Mouse (Mus musculus): Measurements from ENCODE around the gene Med12l.

The Med12l gene

DNA sequence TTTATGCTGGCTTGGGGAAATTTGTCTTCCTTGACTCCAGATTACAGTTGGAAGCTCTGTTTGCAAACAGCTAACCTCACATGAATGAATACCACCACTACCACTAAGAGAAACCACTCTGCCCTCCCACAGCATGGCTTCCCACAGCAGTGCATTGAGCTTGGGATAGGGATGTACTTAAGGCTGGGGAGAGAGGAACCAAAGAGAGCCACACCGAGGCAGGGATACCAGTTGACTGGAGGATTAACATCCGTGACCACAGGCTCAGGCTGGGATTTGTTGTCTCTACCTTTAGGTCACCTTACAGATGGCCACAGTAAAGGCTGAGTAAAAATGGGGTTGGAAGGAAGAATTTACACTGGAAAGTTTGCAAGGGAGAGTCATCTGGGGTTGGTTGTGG, 16.6 kb downstream of the Med12l start:
- in situ Hi-C loops (cut with MboI, MseI), result no loop called here

DNA sequence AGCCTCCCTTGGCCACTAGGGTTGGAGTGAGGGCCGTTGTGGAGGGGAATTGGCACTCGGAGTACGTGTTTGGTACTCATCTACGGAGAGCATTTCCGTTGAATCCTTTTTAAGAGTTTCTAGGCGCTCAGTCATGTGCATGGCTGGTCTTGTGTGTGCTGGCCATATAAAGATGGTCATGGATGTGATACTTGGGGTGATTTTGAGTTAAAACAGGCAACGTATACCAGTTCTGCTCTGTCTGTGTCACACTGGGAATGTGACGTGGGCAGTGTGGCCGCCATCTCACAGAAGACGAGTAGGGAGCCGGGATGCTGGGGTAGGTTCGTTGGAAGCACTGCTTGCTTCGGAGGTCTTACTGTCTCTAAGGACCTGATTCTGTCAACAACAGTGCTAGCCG, 17.3 kb downstream of the Med12l start:
- in situ Hi-C loops (cut with MboI, MseI), result no loop called here

DNA sequence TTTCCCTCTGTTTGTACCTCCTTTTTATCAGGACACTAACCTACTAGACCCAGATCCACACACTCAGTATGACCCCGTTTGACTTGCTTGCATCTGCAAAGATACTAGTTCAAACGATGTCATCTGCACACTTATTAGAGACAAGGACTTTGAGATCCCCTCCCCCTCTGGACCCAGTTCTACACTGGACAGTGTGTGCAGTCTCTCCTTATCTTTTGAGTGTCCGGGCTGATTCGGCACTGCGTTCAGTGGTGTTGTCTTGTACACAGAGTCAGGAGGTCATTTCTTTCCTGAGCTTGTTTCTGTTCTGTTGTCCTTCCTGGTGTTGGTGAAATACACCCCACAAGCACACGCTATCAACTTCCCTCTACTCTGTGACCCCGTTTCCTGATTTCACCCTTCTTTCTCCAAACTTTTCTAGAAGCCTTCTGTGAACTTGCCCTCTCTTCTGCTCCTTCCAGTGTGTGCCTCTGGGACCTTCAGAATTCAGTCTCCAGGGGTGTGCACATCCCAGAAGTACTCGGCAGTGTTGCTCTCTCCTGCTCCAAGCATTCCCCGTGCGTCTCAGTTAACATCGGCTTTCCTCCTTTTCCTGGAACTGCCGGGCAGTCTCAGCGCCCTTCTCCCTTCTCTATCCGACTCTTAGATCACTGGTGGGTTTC, 19.0 kb downstream of the Med12l start:
- in situ Hi-C loops (cut with MboI, MseI), result loop anchor here (5.0 kb wide), 1 partner anchor 37 kb away; no protein-coding TSS in a partner anchor

DNA sequence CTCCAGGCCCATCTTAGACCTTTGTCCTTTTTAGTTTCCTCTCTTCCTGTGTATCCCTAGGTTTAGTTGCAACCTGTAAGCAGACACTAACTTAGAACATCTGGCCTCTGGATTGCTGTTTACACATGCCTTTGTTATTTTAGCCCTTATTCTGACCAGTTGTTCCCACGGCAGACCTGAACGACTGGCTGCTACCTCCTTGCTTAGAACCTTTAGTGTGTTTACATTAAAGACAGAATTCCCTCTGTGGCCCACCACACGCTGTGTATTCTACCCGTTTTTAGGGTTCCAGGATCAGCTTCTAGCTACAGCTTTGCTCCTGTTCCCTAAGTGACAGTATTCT, 19.5 kb downstream of the Med12l start:
- in situ Hi-C loops (cut with MboI, MseI), result loop anchor here (5.0 kb wide), 1 partner anchor 38 kb away; no protein-coding TSS in a partner anchor

DNA sequence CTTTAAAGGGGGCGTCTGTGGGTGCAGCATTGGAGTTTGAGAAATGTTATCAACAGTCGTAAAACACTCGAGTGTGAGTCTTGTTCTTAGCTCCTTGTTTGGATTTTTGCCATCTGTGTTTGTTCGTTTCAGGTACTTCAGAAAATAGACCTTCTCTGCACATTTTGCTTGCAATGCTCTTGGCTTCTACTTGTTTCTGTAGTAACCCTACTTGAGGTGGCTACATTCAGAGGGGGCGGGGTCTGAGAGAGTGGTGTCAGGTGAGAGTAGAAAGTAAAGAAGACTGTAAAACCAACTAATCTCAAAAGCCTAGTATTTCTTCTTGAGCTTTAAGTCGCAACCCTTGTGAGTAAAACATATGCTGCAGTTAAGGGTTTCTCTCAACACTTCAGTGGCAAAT, 23.1 kb downstream of the Med12l start:
- in situ Hi-C loops (cut with MboI, MseI), result loop anchor here (5.0 kb wide), 1 partner anchor 41 kb away; no protein-coding TSS in a partner anchor

DNA sequence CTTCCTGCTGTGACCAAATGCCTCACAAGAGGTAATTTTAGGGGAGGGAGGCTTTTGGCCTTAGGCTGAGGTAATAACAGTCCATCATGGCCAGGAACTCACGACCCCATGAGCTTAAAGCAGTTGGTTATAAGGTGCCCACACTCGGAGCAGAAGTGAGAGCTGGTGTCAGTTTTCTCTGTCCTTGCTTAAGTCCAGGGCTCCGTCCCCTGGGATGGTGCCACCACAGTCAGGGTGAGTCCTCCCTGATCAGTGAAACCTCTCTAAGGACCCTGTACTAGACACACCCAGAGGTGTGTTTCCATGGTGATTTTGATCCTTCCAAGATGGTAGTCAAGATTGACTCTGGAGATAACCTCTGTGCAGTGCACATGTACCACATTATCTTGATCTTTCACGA, 25.4 kb downstream of the Med12l start:
- in situ Hi-C loops (cut with MboI, MseI), result no loop called here

DNA sequence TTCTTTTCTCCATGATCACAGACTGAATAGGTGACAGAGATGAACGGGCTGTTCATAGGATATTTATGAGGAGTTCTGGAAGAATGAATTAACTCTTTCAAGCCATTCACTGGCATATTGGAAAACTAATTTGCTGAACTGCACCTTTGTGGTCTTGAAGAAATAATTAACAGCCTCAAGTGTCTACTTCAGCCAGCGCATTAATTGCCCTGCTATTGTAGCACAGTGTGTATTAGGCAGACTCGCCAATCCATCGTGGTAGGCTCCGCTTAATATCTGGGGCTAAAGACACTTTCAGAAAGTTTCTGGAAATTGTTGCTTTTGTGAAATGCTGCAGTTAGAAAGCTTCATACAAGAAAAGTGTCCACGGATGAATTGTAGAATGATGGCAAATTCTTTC, 35.9 kb downstream of the Med12l start:
- in situ Hi-C loops (cut with MboI, MseI), result no loop called here

DNA sequence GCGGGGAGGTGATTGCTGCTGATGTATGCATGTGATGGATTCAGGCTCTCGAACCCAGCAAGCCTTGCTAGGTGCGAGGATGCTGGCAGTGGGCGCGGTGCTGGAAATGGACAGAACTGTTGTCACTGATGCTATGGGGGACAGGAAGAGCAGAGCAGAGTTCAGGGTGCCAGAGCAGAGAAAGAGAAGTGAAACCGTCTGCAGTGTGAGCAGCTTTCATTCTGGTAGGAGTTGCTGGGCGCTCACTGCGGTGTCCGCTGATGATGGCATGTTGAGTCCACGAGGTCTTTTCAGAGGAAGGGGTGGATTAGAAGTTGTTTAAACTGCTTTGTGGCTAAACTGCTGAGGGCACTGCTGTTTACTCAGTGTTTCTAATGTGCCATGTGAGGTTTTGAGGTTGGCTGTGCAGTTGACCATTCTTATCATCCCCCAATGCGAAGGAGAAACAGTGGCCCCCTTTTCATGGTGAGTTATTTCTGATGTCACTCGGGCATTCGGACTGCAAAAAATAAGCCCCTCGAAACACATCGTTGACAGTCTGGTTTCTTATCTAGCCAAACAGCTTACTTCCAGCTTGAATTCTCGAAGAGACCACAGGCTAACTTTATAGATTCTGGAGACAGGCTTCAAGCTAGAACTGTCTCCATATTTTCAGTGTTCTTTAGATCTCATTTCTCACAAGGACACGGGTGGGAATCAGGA, 49.4 kb downstream of the Med12l start:
- in situ Hi-C loops (cut with MboI, MseI), result no loop called here

DNA sequence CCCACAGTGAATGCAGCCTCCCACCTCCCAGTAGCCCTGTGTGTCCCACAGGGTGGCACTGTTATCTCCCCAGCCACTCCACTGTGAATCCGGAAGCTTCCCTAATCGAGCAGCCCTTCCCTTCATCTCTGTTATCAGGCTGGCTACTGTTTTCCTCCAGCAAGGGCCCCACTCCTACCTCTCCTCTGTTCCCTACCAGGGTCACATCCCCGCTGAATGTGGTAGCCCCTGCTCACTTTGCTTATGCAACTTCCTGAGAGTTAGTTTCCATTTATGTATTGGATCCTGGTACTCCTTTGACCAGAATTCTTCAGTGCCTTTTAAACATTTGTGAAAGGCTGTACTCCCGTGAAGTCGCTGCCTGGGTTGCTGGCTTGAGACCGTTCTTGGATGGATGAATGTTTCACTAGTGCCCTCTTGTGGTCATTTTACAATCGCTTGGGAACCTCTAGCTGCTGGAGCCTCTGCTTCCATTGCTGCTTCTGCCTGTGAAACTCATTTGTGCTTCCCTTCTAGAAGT, 53.5 kb downstream of the Med12l start:
- in situ Hi-C loops (cut with MboI, MseI), result no loop called here

DNA sequence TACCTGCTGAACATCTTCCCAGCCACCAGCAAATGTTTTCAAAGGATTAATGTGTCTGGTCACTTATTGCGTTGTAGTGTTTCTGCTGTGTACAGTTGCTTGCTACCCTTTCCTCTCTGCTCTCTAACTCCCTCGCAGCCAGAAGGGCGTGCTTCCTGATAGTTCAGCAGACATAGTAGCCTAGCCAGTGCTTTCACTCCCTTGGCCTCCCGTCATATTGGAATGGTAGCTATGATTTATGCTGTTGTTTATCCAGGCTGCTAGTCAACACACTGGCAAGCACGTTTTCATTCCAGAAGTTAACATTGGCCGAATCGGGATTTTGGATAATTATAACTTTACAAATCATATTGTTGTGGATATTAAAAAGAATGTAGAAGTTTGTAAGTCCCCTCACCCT, 54.5 kb downstream of the Med12l start:
- in situ Hi-C loops (cut with MboI, MseI), result loop anchor here (10.0 kb wide), 1 partner anchor 75 kb away; no protein-coding TSS in a partner anchor

DNA sequence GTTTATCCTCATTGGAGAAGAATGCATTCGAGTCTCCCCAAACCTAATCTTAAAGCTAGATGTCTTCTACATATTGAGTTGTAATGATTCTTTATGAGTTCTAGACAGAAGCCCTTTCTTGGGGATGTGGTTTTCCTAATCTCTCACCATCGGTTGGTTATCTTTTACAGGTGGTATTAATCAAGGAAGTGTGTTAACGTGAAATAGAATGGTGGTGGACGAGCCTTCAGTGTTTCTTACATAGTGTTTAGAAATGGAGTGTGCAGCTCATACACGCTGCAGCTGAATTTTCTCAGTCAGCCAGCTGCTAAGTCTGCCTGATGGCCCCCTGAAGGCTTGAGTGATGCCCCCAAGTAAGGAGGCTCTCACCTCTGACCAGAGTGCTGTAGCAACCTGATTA, 56.5 kb downstream of the Med12l start:
- in situ Hi-C loops (cut with MboI, MseI), result loop anchor here (10.0 kb wide), 1 partner anchor 77 kb away; no protein-coding TSS in a partner anchor

DNA sequence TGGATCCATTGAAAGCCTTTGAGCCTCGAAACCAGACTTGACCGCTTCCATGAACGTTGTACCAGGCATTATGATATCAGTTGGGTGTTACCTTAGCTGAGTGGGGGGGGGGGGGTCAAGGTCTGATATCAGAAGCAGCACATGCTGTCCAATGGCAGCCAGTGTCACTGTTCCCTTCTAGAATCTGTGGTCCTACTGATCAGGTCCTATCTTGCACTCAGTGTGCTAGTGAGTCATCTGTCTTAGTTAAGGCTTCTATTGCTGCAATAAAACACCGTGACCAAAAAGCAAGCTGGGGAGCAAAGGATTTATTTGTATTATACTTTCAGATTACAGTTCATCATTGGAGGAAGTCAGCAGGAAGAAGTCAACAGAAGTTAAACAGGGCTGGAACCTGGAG, 57.8 kb downstream of the Med12l start:
- in situ Hi-C loops (cut with MboI, MseI), result loop anchor here (10.0 kb wide), 1 partner anchor 79 kb away; no protein-coding TSS in a partner anchor

DNA sequence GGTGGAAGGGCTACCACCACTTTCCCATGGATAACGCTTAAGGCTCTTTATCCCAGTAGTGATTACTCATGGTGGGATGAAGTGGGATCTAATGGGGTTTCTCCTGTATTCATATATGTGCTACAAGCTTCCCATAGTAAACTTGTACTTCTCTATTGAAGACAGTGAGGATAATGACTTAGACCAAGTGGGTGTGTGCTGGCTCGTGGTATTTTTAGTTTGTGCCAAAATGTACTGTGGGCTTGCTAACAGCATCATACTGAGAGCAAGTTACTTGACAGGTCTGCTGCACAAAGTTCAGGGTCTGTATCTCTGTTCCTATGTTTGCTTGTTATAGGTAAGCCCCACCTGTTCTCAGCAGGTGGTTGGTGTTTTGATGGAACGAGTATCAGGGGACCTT, 60.3 kb downstream of the Med12l start:
- in situ Hi-C loops (cut with MboI, MseI), result loop anchor here (10.0 kb wide), 1 partner anchor 81 kb away; no protein-coding TSS in a partner anchor

DNA sequence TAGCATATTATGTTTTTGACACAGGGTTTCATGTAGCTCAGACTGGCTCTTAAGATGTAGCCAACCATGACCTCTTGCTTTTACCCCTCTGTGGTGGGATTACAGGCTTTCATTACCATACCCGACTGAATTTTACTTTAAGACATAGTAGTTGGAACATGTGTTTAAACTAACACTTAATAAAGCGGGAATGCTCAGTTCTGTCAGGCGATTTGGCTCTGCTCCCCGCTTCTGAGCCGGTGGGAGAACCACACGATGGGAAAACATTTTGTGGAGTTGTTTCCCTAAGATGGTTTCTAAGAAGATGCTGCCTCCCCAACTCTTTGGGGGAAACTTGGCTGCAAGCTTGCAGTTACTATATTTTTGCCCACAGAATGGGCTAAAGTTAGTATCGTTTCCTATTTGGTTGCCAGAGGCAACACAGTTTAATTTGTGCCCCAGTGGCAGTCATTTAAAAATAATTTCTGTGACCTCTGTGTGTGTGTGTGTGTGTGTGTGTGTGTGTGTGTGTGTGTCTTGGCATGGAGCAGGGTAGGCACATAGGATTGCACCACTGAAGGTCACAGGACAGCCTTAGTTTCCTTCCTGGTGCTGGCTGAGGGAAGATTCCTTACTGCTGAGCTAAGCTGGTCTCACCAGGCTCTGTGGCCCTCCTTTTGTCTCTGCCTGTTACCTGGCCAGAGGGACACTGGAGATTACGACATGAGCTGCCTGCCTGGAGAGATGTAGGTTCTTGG, 61.1 kb downstream of the Med12l start:
- in situ Hi-C loops (cut with MboI, MseI), result loop anchor here (10.0 kb wide), 1 partner anchor 82 kb away; no protein-coding TSS in a partner anchor

DNA sequence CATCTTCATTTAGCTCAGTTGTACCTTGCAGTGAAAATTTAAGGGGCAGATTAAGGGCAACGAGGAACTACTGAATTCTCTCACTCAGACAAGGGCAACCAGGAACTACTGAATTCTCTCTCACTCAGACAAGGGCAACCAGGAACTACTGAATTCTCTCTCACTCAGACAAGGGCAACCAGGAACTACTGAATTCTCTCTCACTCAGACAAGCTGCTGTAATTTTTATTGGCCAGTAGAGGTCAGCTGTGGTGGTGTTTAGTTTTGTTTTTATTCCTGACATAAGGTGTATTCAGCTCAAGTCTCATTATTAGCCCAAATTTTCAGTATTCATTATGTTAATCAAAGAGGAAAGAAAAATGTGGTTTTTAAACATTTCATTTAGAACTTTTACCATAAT, 63.4 kb downstream of the Med12l start:
- in situ Hi-C loops (cut with MboI, MseI), result loop anchor here (10.0 kb wide), 1 partner anchor 84 kb away; no protein-coding TSS in a partner anchor

DNA sequence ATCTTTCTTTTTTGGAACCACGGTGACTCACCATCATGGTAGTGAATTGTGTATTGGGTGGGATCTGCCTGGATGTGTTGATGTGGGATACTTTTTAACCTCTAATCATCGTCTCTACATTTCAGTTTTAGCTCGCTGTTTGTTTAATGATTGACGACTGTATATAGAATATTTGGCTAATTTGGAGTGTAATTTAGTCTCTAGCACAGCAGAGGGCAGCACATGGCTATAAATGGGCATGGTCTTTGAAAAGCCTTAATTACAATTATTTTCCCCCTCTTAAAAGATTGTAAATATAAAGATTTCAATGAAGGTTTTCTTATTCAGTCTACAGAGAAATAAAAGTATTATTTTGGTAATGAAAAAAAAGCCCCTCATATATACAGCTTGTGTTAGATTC, 71.7 kb downstream of the Med12l start:
- in situ Hi-C loops (cut with MboI, MseI), result loop anchor here (5.0 to 25.0 kb wide), 3 partner anchors 40 to 1410 kb away; no protein-coding TSS in a partner anchor

DNA sequence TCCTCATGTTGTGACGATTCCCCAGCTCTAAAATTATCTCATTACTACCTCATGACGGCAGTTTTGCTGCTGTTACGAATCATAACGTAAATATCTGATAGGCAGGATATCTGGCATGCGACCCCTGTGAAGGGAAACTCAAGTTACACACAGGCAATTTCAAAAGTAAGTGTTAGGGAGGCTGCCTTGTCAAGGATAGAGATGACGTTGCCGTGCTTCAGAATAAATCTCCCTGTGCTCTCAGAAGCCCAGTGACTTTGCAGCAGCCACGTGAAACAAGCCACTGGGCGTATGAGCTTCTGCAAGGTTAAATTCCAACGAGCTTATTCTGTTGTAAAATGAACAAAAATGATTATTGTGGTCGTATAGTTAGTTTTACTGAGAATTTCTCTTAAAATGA, 73.0 kb downstream of the Med12l start:
- in situ Hi-C loops (cut with MboI, MseI), result loop anchor here (5.0 to 25.0 kb wide), 3 partner anchors 39 to 1409 kb away; no protein-coding TSS in a partner anchor

DNA sequence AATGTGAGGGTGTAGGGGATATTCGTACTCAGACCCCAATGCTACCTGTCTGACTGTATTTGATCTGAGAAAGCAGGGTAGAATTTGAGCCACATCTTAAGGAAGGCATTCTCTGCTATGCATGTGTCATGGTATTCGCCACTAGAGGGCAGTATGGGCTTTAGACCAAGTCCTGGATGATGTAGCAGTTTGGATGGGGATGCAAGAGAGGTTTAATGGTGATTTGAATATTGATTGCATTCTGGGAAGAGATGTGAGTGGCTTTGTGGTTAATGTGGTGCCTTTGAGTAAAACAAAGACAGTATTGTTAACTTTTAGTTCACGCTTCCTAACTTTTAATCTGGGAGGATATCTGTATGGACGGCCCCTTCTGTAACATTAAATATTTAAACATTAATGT, 73.7 kb downstream of the Med12l start:
- in situ Hi-C loops (cut with MboI, MseI), result loop anchor here (5.0 to 25.0 kb wide), 3 partner anchors 38 to 1408 kb away; no protein-coding TSS in a partner anchor

DNA sequence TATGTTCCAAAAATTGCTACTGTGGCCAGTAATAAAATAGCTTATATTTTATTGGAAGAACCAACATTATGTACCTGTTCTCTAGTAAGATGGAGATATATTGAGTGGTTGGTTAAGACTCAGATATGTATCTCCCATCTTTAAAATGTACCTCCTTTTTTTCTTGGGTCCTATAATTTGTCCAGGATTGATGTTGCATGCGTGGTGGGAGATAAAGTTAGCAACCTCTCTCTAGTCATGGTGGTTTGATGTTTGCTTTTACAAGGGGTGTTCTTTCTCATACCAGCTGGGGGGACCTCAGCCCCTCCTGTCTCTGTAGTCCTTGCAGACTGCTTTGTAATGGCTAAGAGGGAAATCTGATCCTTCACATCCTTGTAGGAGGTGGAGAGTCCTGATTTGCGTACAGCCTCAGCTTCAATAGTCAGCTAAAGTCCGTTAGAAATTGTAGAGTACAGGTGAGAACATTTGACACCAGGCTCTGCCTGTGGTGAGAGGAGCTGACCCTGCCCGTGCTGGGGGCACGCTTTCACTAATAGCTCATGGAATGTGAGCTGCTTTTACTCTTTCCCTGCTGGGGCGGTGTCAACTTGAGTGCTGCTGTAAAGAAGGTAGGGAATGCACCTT, 74.8 kb downstream of the Med12l start:
- in situ Hi-C loops (cut with MboI, MseI), result loop anchor here (5.0 to 25.0 kb wide), 3 partner anchors 127 to 1407 kb away; no protein-coding TSS in a partner anchor

DNA sequence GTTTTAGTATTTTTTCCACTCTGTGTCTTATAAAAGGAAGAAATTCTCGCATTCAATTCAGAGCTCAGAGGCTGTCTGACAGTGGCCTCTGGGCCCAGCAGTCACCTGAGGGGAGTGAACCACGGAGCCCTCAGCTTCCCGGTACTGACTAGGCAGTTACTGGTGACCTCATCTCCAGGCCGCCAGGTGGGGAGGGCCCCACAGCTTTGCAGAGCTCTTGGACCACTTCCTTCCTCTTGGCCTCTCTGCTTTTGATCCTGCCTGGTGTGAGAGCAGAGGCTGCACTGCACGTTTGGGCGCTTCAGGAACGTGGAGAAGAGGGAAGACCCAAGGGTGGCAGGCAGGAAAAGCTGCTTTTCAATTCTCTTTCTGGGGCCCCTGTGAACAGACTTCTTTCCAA, 75.3 kb downstream of the Med12l start:
- in situ Hi-C loops (cut with MboI, MseI), result loop anchor here (5.0 to 25.0 kb wide), 3 partner anchors 126 to 1406 kb away; no protein-coding TSS in a partner anchor

DNA sequence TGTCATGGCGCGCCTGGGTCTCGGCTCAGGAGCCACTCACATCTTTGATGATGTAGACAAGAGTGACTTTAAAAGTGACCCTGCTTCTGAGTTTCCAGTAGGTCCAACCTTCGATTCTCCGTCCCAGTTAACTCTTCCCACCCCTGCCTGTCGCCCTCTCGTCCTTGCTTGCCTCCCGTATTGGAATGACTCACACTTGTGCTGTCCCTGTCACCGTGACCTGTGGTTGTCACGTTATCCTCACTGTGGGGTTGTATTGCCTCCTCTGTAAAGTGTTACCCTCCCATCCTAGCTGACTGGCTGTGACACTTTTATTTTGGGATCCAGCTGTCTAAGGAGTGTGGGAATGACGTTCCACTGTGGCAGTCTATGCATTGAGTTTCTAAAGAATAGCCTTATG, 87.1 kb downstream of the Med12l start:
- in situ Hi-C loops (cut with MboI, MseI), result loop anchor here (25.0 kb wide), 2 partner anchors 1020 to 1395 kb away; no protein-coding TSS in a partner anchor

Data from T-helper 2 cell (primary cell).